Mouse (Mus musculus): Measurements from ENCODE around the gene Gm6482. TPM values are rescaled to one million over a fixed set of nuclear protein-coding genes. Genes with fewer than 3 reads are reported as not detected.
A peak's percentile ranks its signal among the peaks of the same experiment; 100 is the strongest.
"Not testable (repeated sequence)": the region's sequence is repeated elsewhere in the genome, so short reads cannot be mapped to it uniquely, and the experiment has no call there.

The Gm6482 gene
- not detected in 2 replicates for polyA plus RNA-seq (2015; fragmentation: Nextera tagmentation; extraction: Ambion mirVana)

DNA sequence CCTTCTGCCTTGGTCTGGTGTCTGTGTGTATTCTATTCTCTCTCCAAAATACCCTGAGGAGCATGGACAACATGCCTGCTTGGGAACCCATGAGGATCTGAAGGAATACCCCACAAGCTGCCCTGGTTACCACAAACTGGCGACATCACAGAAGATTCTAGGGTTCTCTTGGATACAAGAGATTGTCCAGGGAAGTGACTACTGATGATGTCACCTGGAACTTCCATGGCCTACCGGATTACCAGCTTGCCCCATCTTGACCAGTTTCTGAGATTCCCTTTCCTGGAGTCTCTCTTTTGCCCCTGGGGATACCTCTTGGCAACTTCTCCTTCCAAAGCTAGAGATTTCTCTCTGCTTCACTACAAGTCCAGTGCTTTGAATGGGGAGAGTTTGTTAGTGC lies at the start of gene Gm6482:
Gene Gm6482 (minus strand): TSS at position 101 of the 400 bp plus-strand sequence.
- H3K4me3 ChIP-seq (replicated peaks); H3K4me2 ChIP-seq; H3K27me3 ChIP-seq (replicated peaks); H3K4me1 ChIP-seq; H3K9ac ChIP-seq; ATAC-seq (ENCODE audit: insufficient read depth, low FRiP score, low read depth); H3K9me3 ChIP-seq; H3K36me3 ChIP-seq; H3K27ac ChIP-seq: not testable (repeated sequence)
- 81% methylated on average over 1 of the region's 2 CpGs for WGBS

DNA sequence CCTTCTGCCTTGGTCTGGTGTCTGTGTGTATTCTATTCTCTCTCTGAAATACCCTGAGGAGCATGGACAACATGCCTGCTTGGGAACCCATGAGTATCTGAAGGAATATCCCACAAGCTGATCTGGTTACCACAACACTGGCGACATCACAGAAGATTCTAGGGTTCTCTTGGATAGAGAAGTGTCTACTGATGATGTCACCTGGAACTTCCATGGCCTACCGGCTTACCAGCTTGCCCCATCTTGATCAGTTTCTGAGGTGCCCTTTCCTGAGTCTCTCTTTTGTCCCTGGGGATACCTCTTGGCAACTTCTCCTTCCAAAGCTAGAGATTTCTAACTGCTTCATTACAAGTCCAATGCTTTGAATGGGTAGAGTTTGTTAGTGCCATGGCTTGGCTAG lies 45.3 kb upstream of the Gm6482 start, which contains the start of gene Gm7954:
Gene Gm7954 (minus strand): TSS at position 101 of the 400 bp plus-strand sequence.
- H3K9ac ChIP-seq; H3K9me3 ChIP-seq; H3K4me1 ChIP-seq; H3K4me2 ChIP-seq; ATAC-seq (ENCODE audit: insufficient read depth, low FRiP score, low read depth); H3K27me3 ChIP-seq (replicated peaks); H3K36me3 ChIP-seq; H3K27ac ChIP-seq; H3K4me3 ChIP-seq (replicated peaks): not testable (repeated sequence)
- WGBS = no CpG with 5 or more reads among the region's 2 CpGs

DNA sequence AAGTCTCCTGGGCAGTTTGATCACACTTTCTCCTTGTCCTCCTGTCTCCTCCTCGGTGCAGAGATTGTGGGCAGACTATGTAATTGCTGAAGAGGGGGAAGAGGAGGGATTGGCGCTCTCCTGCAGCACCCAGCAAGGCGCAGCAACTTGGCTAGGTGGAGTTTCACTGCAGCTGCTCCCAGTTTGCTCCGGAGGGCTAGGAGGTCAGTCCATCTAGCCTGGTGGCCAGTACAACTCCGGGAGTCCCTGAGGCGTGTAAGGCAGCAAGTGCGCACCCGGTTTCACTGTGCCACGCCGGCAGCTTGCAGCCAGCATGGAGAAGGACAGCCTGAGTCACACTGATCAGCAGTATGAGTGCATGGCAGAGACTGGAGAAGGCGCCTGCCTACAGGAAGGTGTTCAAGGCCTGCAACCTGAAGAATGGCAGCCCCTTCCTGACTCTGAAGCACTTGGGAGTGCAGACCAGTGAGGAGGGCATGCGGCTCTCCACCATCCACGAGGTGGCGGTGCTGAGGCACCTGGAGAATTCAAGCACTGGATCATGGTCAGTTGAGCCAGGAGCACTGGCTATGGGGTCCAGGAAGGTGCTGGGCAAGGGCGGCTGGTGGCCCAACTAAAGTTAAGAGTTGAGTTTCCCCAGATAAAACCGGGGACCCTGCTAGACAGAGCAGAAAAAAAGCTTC lies 17.5 kb upstream of the Gm6482 start:
- H3K27ac ChIP-seq; ATAC-seq (ENCODE audit: insufficient read depth, low FRiP score, low read depth); H3K4me3 ChIP-seq (replicated peaks); H3K9ac ChIP-seq; H3K27me3 ChIP-seq (replicated peaks); H3K9me3 ChIP-seq; H3K36me3 ChIP-seq; H3K4me1 ChIP-seq: not testable (repeated sequence)
- WGBS = 16% methylated on average over 14 of the region's 16 CpGs
- peak overlapping the region; percentile 23; the same call in 1 of the 2 replicates for H3K4me2 ChIP-seq

DNA sequence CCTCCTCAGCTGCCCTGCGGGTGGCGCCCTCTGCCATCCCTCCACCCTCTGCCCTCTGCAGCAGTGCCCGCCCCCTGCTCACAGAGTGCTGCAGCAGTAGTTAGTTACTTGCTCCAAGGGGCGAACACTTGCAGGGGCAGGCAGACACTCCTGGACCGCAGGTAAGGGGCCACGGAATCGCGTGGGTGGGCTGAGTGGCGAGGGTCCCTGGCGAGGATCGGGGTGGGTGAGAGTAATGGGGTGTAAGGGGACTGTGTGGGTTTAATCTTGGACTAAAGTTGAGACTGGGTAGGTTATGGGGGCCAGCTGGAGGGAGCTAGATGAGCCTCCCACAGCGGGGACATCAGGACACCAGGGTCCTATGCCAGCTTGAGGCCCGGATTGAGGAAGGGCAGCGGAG lies 16.6 kb upstream of the Gm6482 start:
- 11% methylated on average over 11 of the region's 14 CpGs for WGBS
- H3K9ac ChIP-seq; H3K36me3 ChIP-seq; H3K4me2 ChIP-seq; H3K9me3 ChIP-seq; H3K27me3 ChIP-seq (replicated peaks); ATAC-seq (ENCODE audit: insufficient read depth, low FRiP score, low read depth); H3K4me3 ChIP-seq (replicated peaks); H3K4me1 ChIP-seq; H3K27ac ChIP-seq: not testable (repeated sequence)

DNA sequence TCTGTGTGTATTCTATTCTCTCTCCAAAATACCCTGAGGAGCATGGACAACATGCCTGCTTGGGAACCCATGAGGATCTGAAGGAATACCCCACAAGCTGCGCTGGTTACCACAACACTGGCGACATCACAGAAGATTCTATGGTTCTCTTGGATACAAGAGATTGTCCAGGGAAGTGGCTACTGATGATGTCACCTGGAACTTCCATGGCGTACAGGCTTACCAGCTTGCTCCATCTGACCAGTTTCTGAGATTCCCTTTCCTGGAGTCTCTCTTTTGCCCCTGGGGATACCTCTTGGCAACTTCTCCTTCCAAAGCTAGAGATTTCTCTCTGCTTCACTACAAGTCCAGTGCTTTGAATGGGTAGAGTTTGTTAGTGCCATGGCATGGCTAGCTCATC lies 21.8 kb downstream of the Gm6482 start, which contains the start of gene Gm7945:
Gene Gm7945 (minus strand): TSS at position 101 of the 400 bp plus-strand sequence.
- ATAC-seq (ENCODE audit: insufficient read depth, low FRiP score, low read depth); H3K9me3 ChIP-seq; H3K9ac ChIP-seq; H3K4me2 ChIP-seq; H3K36me3 ChIP-seq; H3K4me3 ChIP-seq (replicated peaks); H3K27me3 ChIP-seq (replicated peaks); H3K27ac ChIP-seq; H3K4me1 ChIP-seq: not testable (repeated sequence)
- no CpG with 5 or more reads among the region's 3 CpGs for WGBS

Other genes starting within 250 kb of the Gm6482 start
- 0.12 and 0.13 TPM in 2 replicates for gene Sftpd, start 223.1 kb downstream of the Gm6482 start, polyA plus RNA-seq (2015; fragmentation: Nextera tagmentation; extraction: Ambion mirVana)
- 0.12 and 0.23 TPM in 2 replicates for gene Gm2832, start 129.5 kb downstream of the Gm6482 start, polyA plus RNA-seq (2015; fragmentation: Nextera tagmentation; extraction: Ambion mirVana)
- not detected in 2 replicates for gene Gm5798, start 59.7 kb downstream of the Gm6482 start, polyA plus RNA-seq (2015; fragmentation: Nextera tagmentation; extraction: Ambion mirVana)
- gene Gm7945, start 21.9 kb downstream of the Gm6482 start, polyA plus RNA-seq (2015; fragmentation: Nextera tagmentation; extraction: Ambion mirVana) = not detected in 2 replicates
- gene Gm7954, start 45.2 kb upstream of the Gm6482 start, polyA plus RNA-seq (2015; fragmentation: Nextera tagmentation; extraction: Ambion mirVana) = not detected in 2 replicates
- gene Gm3486, start 81.2 kb upstream of the Gm6482 start, polyA plus RNA-seq (2015; fragmentation: Nextera tagmentation; extraction: Ambion mirVana) = not detected in 2 replicates
- gene Gm7970, start 147.3 kb upstream of the Gm6482 start, polyA plus RNA-seq (2015; fragmentation: Nextera tagmentation; extraction: Ambion mirVana) = not detected in 2 replicates
- not detected in 2 replicates for gene 1700049E17Rik2, start 164.9 kb upstream of the Gm6482 start, polyA plus RNA-seq (2015; fragmentation: Nextera tagmentation; extraction: Ambion mirVana)
- not detected in 2 replicates for gene Gm3072, start 216.3 kb upstream of the Gm6482 start, polyA plus RNA-seq (2015; fragmentation: Nextera tagmentation; extraction: Ambion mirVana)
- not detected in 2 replicates for gene Gm3676, start 238.2 kb upstream of the Gm6482 start, polyA plus RNA-seq (2015; fragmentation: Nextera tagmentation; extraction: Ambion mirVana)